Mouse (Mus musculus) gastrocnemius, adult 8-10 months (tissue): ENCODE data around the gene Gm11111. TPM values are rescaled to one million over a fixed set of nuclear protein-coding genes. Genes with fewer than 3 reads are reported as not detected.

Source experiments
- DNase-seq, 2 experiments: peaks; one replicate each; pipeline ENCODE4 v3.0.0; 2022; ENCODE audit warnings: low spot score in 2 of 2
- total RNA-seq, 4 experiments: library from RNA; stranded (reverse); gene quantifications; 2 replicates each; pipeline ENCODE4 v1.2.4; 2022

Gene Gm11111
- total RNA-seq, 4 experiments from 2014 or later, result not detected

- no peak for DNase-seq
Observed at GRCm38 (mm10) chr5:98580811-98581210, 28.3 kb downstream of the Gm11111 start.

- no peak for DNase-seq
Observed at GRCm38 (mm10) chr5:98582051-98582450, 29.6 kb downstream of the Gm11111 start.

- DNase-seq, result no peak
Observed at GRCm38 (mm10) chr5:98585915-98586314, 33.4 kb downstream of the Gm11111 start.

Other genes starting within 250 kb of the Gm11111 start
- not detected for gene Cfap299, start 223.4 kb upstream of the Gm11111 start, total RNA-seq